Mouse (Mus musculus): ENCODE results near the gene Ctss. TPM values are rescaled to one million over a fixed set of nuclear protein-coding genes. Genes with fewer than 3 reads are reported as not detected.

The Ctss gene
- polyA plus RNA-seq, 1 experiment, result 82.1 TPM

DNA sequence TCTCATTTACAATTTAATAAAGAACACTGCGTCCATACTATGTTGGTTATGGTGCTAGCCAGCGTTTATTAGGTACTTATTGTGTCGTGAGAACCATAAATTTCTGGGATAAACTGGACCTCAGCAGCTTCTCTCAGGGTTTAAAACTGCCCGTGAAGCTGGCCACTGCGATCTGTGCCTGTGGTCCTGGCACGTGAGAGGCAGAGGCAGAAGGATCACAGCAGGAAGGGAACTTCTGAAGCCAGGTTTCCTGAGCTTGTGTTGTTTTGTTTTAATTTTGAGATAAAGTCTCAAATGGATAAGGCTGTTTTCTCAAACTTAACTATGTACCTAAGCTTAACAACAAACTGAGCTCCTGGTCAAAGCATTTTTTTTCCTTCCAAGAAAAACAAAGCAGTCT is 17.2 kb upstream of the Ctss start:
- 57% methylated on average over 6 of the region's 6 CpGs for WGBS
- H3K4me1 ChIP-seq (ENCODE audit: control insufficient read depth, insufficient read depth, low read length), result no peaks in the 10 kb centered on the region
- no peak for TF ChIP-seq POLR2A (IDR thresholded peaks at IDR 0.05; ENCODE audit: borderline replicate concordance, extremely low read depth, low read depth, low read length)
- no peak for TF ChIP-seq CTCF (IDR thresholded peaks at IDR 0.05; ENCODE audit: insufficient read depth, low read length)
- no peak for DNase-seq
- no peak overlapping the region for H3K4me3 ChIP-seq (replicated peaks; ENCODE audit: extremely low read depth, low read depth, low read length)

DNA sequence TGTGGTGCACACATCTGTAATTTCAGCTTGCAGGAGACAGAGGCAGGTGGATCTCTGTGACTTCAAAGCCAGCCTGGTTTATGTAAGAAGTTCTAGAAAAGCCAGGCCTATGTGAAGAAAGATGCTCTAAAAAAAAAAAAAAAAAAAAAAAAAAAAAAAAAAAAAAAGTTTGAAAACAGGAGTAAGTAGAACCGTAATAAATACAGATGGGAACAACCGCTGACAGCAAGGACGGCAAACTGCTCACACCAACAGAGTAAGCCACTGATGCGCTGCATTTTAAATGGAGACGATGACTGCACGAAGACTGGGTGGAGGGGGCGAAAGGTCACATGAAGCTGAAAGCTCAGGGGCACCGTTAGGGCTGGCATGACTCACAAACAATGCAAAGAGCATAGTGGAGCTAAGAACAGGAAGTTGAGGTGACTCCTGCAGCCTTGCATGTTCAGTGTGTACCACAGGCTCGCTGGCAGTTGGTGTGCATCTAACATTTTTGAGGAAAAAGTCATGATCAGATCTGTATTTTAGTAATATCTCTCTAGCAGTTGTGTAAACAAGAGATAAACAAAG is 14.9 kb upstream of the Ctss start:
- DNase-seq, result no peak
- WGBS, result 67% methylated on average over 9 of the region's 9 CpGs
- TF ChIP-seq POLR2A (IDR thresholded peaks at IDR 0.05; ENCODE audit: borderline replicate concordance, extremely low read depth, low read depth, low read length) (no peak), CTCF (IDR thresholded peaks at IDR 0.05; ENCODE audit: insufficient read depth, low read length) (no peak)
- H3K4me3 ChIP-seq (replicated peaks; ENCODE audit: extremely low read depth, low read depth, low read length), result no peak overlapping the region
- H3K4me1 ChIP-seq (ENCODE audit: control insufficient read depth, insufficient read depth, low read length), result no peaks in the 10 kb centered on the region

- TF ChIP-seq CTCF (IDR thresholded peaks at IDR 0.05; ENCODE audit: insufficient read depth, low read length) (no peak), POLR2A (IDR thresholded peaks at IDR 0.05; ENCODE audit: borderline replicate concordance, extremely low read depth, low read depth, low read length) (no peak)
- Histone ChIP-seq H3K4me1 (ENCODE audit: control insufficient read depth, insufficient read depth, low read length) (0 out of 2 replicates have a peak, but pooled peaks cover 2% of the 10 kb centered on the region), H3K4me3 (replicated peaks; ENCODE audit: extremely low read depth, low read depth, low read length) (no peak overlapping the region)
- 92% methylated on average over 3 of the region's 3 CpGs for WGBS
- DNase-seq, result no peak
Measured at GRCm38 (mm10) chr3:95516614-95517041, 10.0 kb upstream of the Ctss start.

- Histone ChIP-seq H3K4me1 (ENCODE audit: control insufficient read depth, insufficient read depth, low read length) (0 out of 2 replicates have a peak, but pooled peaks cover 2% of the 10 kb centered on the region), H3K4me3 (replicated peaks; ENCODE audit: extremely low read depth, low read depth, low read length) (no peak overlapping the region)
- DNase-seq, result peak; percentile 57
- 9% methylated on average over 10 of the region's 10 CpGs for WGBS
- peak; percentile 91 for TF ChIP-seq CTCF (IDR thresholded peaks at IDR 0.05; ENCODE audit: insufficient read depth, low read length)
- TF ChIP-seq POLR2A (IDR thresholded peaks at IDR 0.05; ENCODE audit: borderline replicate concordance, extremely low read depth, low read depth, low read length), result no peak
Measured at GRCm38 (mm10) chr3:95517493-95517898, 9.1 kb upstream of the Ctss start.

- Histone ChIP-seq H3K4me1 (ENCODE audit: control insufficient read depth, insufficient read depth, low read length) (peaks cover 4% of the 10 kb centered on the region; the same call in 1 of the 2 replicates), H3K4me3 (replicated peaks; ENCODE audit: extremely low read depth, low read depth, low read length) (no peak overlapping the region)
- WGBS, result 64% methylated on average over 7 of the region's 7 CpGs
- TF ChIP-seq POLR2A (IDR thresholded peaks at IDR 0.05; ENCODE audit: borderline replicate concordance, extremely low read depth, low read depth, low read length) (no peak), CTCF (IDR thresholded peaks at IDR 0.05; ENCODE audit: insufficient read depth, low read length) (no peak)
- no peak for DNase-seq
Measured at GRCm38 (mm10) chr3:95518891-95519290, 7.7 kb upstream of the Ctss start.

DNA sequence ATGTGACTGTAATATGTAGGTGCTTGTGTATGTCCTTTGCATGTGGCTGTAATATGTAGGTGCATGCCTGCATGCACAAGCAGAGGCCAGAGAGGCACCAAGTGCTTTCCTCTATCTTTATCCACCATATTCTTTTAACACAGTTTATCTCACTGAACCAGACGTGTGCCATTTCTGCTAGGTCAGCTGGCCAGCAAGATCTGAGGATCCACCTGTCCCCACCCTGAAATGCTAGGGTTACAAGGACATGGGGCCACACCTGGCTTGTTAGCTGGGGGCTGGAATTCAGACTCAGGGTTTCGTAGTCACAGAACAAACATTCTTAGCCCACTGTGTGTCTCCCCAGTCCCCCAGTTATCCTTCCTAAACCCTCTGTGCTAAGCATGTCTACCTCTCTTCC is 7.3 kb upstream of the Ctss start:
- H3K4me3 ChIP-seq (replicated peaks; ENCODE audit: extremely low read depth, low read depth, low read length), result no peak overlapping the region

GRCm38 (mm10) chr3:95520100-95520499 is 6.5 kb upstream of the Ctss start:
- 93% methylated on average over 3 of the region's 3 CpGs for WGBS
- TF ChIP-seq POLR2A (IDR thresholded peaks at IDR 0.05; ENCODE audit: borderline replicate concordance, extremely low read depth, low read depth, low read length) (no peak), CTCF (IDR thresholded peaks at IDR 0.05; ENCODE audit: insufficient read depth, low read length) (no peak)
- DNase-seq, result no peak
- no peak overlapping the region for H3K4me3 ChIP-seq (replicated peaks; ENCODE audit: extremely low read depth, low read depth, low read length)
- H3K4me1 ChIP-seq (ENCODE audit: control insufficient read depth, insufficient read depth, low read length), result peaks cover 4% of the 10 kb centered on the region; the same call in 1 of the 2 replicates

More for the DNA sequence above, 7.3 kb upstream of the Ctss start:
- peaks cover 4% of the 10 kb centered on the region; the same call in 1 of the 2 replicates for H3K4me1 ChIP-seq (ENCODE audit: control insufficient read depth, insufficient read depth, low read length)
- DNase-seq, result no peak
- TF ChIP-seq POLR2A (IDR thresholded peaks at IDR 0.05; ENCODE audit: borderline replicate concordance, extremely low read depth, low read depth, low read length) (no peak), CTCF (IDR thresholded peaks at IDR 0.05; ENCODE audit: insufficient read depth, low read length) (no peak)
- WGBS, result 72% methylated on average over 2 of the region's 2 CpGs

- DNase-seq, result no peak
- Histone ChIP-seq H3K4me3 (replicated peaks; ENCODE audit: extremely low read depth, low read depth, low read length) (no peak overlapping the region), H3K4me1 (ENCODE audit: control insufficient read depth, insufficient read depth, low read length) (peaks cover 4% of the 10 kb centered on the region; the same call in 1 of the 2 replicates)
- WGBS, result 70% methylated on average over 10 of the region's 10 CpGs
- no peak for TF ChIP-seq POLR2A (IDR thresholded peaks at IDR 0.05; ENCODE audit: borderline replicate concordance, extremely low read depth, low read depth, low read length)
- TF ChIP-seq CTCF (IDR thresholded peaks at IDR 0.05; ENCODE audit: insufficient read depth, low read length), result no peak
Measured at GRCm38 (mm10) chr3:95521168-95521567, 5.4 kb upstream of the Ctss start.

GRCm38 (mm10) chr3:95523662-95524061 is 2.9 kb upstream of the Ctss start:
- no peak overlapping the region for H3K4me3 ChIP-seq (replicated peaks; ENCODE audit: extremely low read depth, low read depth, low read length)
- peaks cover 2% of the 10 kb centered on the region; the same call in 1 of the 2 replicates for H3K4me1 ChIP-seq (ENCODE audit: control insufficient read depth, insufficient read depth, low read length)
- no peak for DNase-seq
- TF ChIP-seq POLR2A (IDR thresholded peaks at IDR 0.05; ENCODE audit: borderline replicate concordance, extremely low read depth, low read depth, low read length) (no peak), CTCF (IDR thresholded peaks at IDR 0.05; ENCODE audit: insufficient read depth, low read length) (no peak)
- WGBS, result 21% methylated on average over 3 of the region's 3 CpGs

DNA sequence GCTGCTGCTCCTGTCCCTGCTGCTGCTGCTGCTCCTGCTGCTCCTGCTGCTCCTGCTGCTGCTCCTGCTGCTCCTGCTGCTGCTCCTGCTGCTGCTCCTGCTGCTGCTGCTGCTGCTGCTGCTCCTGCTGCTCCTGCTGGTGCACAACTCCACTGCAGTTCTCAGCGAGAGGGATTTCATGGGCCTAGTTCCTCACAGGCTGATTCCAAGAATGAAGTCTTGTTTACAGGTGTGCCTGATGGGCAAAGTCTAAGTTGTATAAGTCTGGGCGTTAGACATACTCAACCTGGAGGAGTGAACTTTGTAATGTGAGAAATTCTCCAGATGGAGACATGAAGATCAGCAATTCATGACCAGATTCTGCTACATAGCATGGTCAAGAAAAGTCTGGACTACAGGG is 1.9 kb upstream of the Ctss start:
- H3K4me3 ChIP-seq (replicated peaks; ENCODE audit: extremely low read depth, low read depth, low read length), result no peak overlapping the region
- H3K4me1 ChIP-seq (ENCODE audit: control insufficient read depth, insufficient read depth, low read length), result peaks cover 2% of the 10 kb centered on the region; the same call in 1 of the 2 replicates
- DNase-seq, result no peak
- 68% methylated on average over 2 of the region's 2 CpGs for WGBS
- TF ChIP-seq CTCF (IDR thresholded peaks at IDR 0.05; ENCODE audit: insufficient read depth, low read length) (no peak), POLR2A (IDR thresholded peaks at IDR 0.05; ENCODE audit: borderline replicate concordance, extremely low read depth, low read depth, low read length) (no peak)

All from lung, adult 2 months (tissue).